Mouse (Mus musculus) MEL (cell line): ENCODE data around the gene Nfe2l2.

Source experiments
- CTCF ChIP-seq, 3 experiments: IDR thresholded peaks in 2 of 3; conservative IDR thresholded peaks in 1 of 3; 2 replicates each; pipeline ENCODE4 v1.5.1; 2011 to 2012; ENCODE audit warnings: low read length in 3 of 3, low read depth in 2 of 3, mild to moderate bottlenecking in 2 of 3, improper control_type of control experiment in 1 of 3, inconsistent platforms in 1 of 3, mixed read lengths in 1 of 3, moderate library complexity in 1 of 3; ENCODE audit not compliant: control insufficient read depth in 1 of 3, insufficient read depth in 1 of 3, poor library complexity in 1 of 3, severe bottlenecking in 1 of 3
- EP300 ChIP-seq, 2 experiments: IDR thresholded peaks; 2 replicates each; pipeline ENCODE4 v1.6.1; 2011; ENCODE audit warnings: improper control_type of control experiment in 2 of 2, low read length in 2 of 2, low read depth in 1 of 2, mild to moderate bottlenecking in 1 of 2
- JUND ChIP-seq: IDR thresholded peaks from 2 replicates; pipeline ENCODE4 v1.6.1; 2011; ENCODE audit warnings: low read depth, mild to moderate bottlenecking, improper control_type of control experiment, low read length
- KAT2A ChIP-seq: conservative IDR thresholded peaks from 2 replicates; pipeline ENCODE4 v1.6.1; 2012; ENCODE audit warnings: low read depth, low read length, improper control_type of control experiment, inconsistent platforms
- MAX ChIP-seq: IDR thresholded peaks from 2 replicates; pipeline ENCODE4 v1.6.1; 2011; ENCODE audit warnings: low read length, improper control_type of control experiment
- POLR2A ChIP-seq, 2 experiments: IDR thresholded peaks; 2 replicates each; pipeline ENCODE4 v1.6.1; 2011 to 2012; ENCODE audit warnings: low read length in 2 of 2, mild to moderate bottlenecking in 2 of 2, control low read depth in 1 of 2, improper control_type of control experiment in 1 of 2, low read depth in 1 of 2, moderate library complexity in 1 of 2; ENCODE audit not compliant: control insufficient read depth in 1 of 2, insufficient read depth in 1 of 2, poor library complexity in 1 of 2
- POLR2AphosphoS5 ChIP-seq: IDR thresholded peaks from 2 replicates; pipeline ENCODE4 v1.6.1; 2012; ENCODE audit warnings: low read depth, borderline replicate concordance, mild to moderate bottlenecking, inconsistent platforms, low read length, moderate library complexity, mixed read lengths
- RCOR1 ChIP-seq: IDR thresholded peaks from 2 replicates; pipeline ENCODE4 v1.6.1; 2012; ENCODE audit warnings: low read depth, mild to moderate bottlenecking, inconsistent platforms, low read length, improper control_type of control experiment
- SIN3A ChIP-seq: IDR thresholded peaks from 2 replicates; pipeline ENCODE4 v1.6.1; 2012; ENCODE audit warnings: low read length, improper control_type of control experiment, inconsistent platforms
- ZNF384 ChIP-seq: IDR thresholded peaks from 2 replicates; pipeline ENCODE4 v1.6.1; 2012; ENCODE audit warnings: low read depth, mild to moderate bottlenecking, inconsistent platforms, low read length, improper control_type of control experiment

- TF ChIP-seq RCOR1 (no peak), MAX (no peak), POLR2A (IDR thresholded peaks at IDR 0.05; ENCODE audit: control insufficient read depth in 1 of 2, insufficient read depth in 1 of 2, low read depth in 1 of 2, low read length in 2 of 2, poor library complexity in 1 of 2) (no peak), CTCF (IDR thresholded peaks at IDR 0.05 in 2 of 3, conservative IDR thresholded peaks at IDR 0.05 in 1 of 3; ENCODE audit: control insufficient read depth in 1 of 3, insufficient read depth in 1 of 3, low read depth in 2 of 3, low read length in 3 of 3, poor library complexity in 1 of 3, severe bottlenecking in 1 of 3) (no peak), JUND (no peak), SIN3A (no peak), ZNF384 (no peak), EP300 (IDR thresholded peaks at IDR 0.05; ENCODE audit: low read depth in 1 of 2, low read length in 2 of 2) (no peak), POLR2AphosphoS5 (no peak), KAT2A (no peak)
Observed at GRCm38 (mm10) chr2:75723481-75723880, 19.0 kb upstream of the Nfe2l2 start.
